Mouse (Mus musculus) lung, adult 2 months (tissue): ENCODE data around the gene Hoxc13.

Source experiments
- CTCF ChIP-seq: fragments of 200-500 bp; IDR thresholded peaks from 2 replicates; pipeline ENCODE4 v1.5.1; 2011; ENCODE audit warnings: mild to moderate bottlenecking, low read length, control low read depth; ENCODE audit not compliant: insufficient read depth
- POLR2A ChIP-seq: fragments of 200-500 bp; IDR thresholded peaks from 2 replicates; pipeline ENCODE4 v1.6.1; 2011; ENCODE audit warnings: low read depth, mild to moderate bottlenecking, control low read depth, low read length, borderline replicate concordance; ENCODE audit errors: extremely low read depth

GRCm38 (mm10) chr15:102939256-102940155 is 18.6 kb downstream of the Hoxc13 start:
- no peak for TF ChIP-seq POLR2A
- TF ChIP-seq CTCF: no peak
